Mouse (Mus musculus): ENCODE data around the gene Treml1. TPM values are rescaled to one million over a fixed set of nuclear protein-coding genes. Genes with fewer than 3 reads are reported as not detected.
"Not testable (repeated sequence)": the region's sequence is repeated elsewhere in the genome, so short reads cannot be mapped to it uniquely, and the experiment has no call there.

The Treml1 gene
- polyA plus RNA-seq (2015; fragmentation: Nextera tagmentation; extraction: Ambion mirVana) = 3.3 and 3.8 TPM in 2 replicates

DNA sequence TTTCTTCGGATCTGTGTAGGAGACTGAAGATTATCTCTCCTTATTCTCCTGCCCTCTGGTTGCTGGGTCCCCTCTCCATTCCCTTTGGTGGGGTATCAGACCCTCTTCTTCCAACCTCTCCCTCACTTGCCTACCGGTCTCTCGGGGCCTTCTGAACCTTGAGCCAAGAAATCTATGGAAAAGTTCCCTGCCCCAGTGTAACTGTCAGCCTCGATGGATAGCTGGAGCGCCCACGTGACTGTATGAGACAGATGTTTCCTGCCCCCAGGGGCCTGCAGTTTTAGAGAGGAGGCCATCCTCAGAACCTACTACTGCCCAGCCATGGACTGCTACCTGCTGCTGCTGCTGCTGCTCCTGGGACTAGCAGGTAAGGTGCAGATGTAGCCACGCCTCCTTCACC lies at the start of gene Treml1:
Gene Treml1, plus strand, starts transcription at position 301 of the 400 bp plus-strand sequence.
- H3K36me3 ChIP-seq = no peaks in the 10 kb centered on the region
- H3K4me3 ChIP-seq = no peak within 1 kb of the TSS
- H3K27ac ChIP-seq (replicated peaks) = no peak within 1 kb of the TSS
- ATAC-seq (ENCODE audit: extremely low read depth, insufficient number of reproducible peaks, low FRiP score, low TSS enrichment) = no peak
- peaks cover 35% of the 10 kb centered on the region for H3K4me1 ChIP-seq
- no peaks in the 10 kb centered on the region for H3K9me3 ChIP-seq
- WGBS = 64% methylated on average over 7 of the region's 7 CpGs
- no peaks in the 10 kb centered on the region for H3K27me3 ChIP-seq (replicated peaks)
- no peak within 1 kb of the TSS for H3K4me2 ChIP-seq
- no peak within 1 kb of the TSS for H3K9ac ChIP-seq

DNA sequence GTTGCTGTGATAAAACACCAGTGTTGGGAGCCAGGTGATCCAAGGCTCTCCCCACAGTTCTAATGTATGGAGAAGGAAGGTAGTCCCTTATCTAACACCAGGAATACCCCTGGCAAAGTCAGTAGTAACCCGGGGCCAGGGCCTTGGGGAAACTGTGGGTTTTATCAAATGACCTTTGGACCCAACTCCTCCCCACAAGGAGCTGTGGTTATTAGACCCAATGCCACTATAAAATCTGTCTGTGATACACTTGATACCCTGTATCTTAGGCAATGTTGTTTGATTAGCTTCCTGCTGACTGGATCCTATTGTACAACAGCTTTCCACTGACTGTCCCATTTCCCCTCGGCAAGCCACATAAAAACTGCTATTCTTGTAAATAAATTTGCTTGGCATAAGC lies 47.6 kb upstream of the Treml1 start:
- ATAC-seq (ENCODE audit: extremely low read depth, insufficient number of reproducible peaks, low FRiP score, low TSS enrichment) = no peak
- H3K4me3 ChIP-seq = no peak overlapping the region
- 63% methylated on average over 2 of the region's 2 CpGs for WGBS
- no peaks in the 10 kb centered on the region for H3K9me3 ChIP-seq
- H3K4me2 ChIP-seq = no peak overlapping the region
- H3K36me3 ChIP-seq = no peaks in the 10 kb centered on the region
- no peaks in the 10 kb centered on the region for H3K27me3 ChIP-seq (replicated peaks)
- no peak overlapping the region for H3K9ac ChIP-seq
- H3K4me1 ChIP-seq = no peaks in the 10 kb centered on the region
- no peak overlapping the region for H3K27ac ChIP-seq (replicated peaks)

DNA sequence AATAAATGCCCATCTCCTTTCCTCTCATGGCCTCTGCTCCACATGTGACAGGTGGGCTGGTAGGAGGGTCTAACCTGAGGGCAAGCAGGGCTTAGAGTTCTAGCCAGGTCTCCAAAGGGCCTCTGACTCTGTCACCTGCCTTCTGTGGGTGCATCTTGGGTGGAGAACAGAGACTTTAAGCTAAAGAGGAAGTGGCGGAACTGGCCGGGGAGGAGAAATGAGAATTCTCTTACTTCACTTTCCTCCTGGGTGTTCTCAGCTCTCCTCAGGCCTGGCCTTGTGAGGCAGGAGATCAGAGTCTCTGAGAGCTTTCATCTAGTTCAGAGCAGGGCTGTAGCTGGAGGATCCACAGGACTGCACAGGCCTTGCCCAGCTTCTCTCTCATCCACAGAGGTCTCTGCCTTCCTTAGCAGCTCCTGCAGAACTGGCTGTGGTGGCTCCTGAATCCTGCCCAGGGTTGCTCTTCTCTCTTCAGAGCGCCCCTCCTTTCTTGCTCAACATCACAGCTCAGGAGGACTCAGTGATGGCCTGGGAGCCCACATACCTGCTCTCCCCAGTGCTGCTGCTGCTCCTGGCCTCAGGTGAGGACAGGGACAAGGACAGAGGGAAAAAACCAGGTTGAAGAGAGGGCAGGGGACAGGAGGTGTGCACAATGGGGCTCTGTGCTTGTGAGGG lies 43.7 kb upstream of the Treml1 start, which contains the start of gene B430306N03Rik:
Gene B430306N03Rik, plus strand, starts transcription at position 237 of the 675 bp plus-strand sequence.
- not testable (repeated sequence) for ATAC-seq (ENCODE audit: extremely low read depth, insufficient number of reproducible peaks, low FRiP score, low TSS enrichment); H3K9me3 ChIP-seq

GRCm38 (mm10) chr17:48318686-48319085 lies 41.0 kb upstream of the Treml1 start:
- H3K4me3 ChIP-seq = no peak overlapping the region
- no peaks in the 10 kb centered on the region for H3K9me3 ChIP-seq
- no peak overlapping the region for H3K27ac ChIP-seq (replicated peaks)
- WGBS = 94% methylated on average over 1 of the region's 1 CpGs
- H3K4me2 ChIP-seq = no peak overlapping the region
- H3K4me1 ChIP-seq = no peaks in the 10 kb centered on the region
- ATAC-seq (ENCODE audit: extremely low read depth, insufficient number of reproducible peaks, low FRiP score, low TSS enrichment) = no peak
- H3K27me3 ChIP-seq (replicated peaks) = 0 out of 2 replicates have a peak, but pooled peaks cover 3% of the 10 kb centered on the region
- H3K9ac ChIP-seq = no peak overlapping the region
- H3K36me3 ChIP-seq = no peaks in the 10 kb centered on the region

More for the DNA sequence above, 43.7 kb upstream of the Treml1 start, which contains the start of gene B430306N03Rik:
- H3K4me1 ChIP-seq; H3K27me3 ChIP-seq (replicated peaks); H3K4me2 ChIP-seq; H3K4me3 ChIP-seq; H3K27ac ChIP-seq (replicated peaks); H3K36me3 ChIP-seq; H3K9ac ChIP-seq: not testable (repeated sequence)
- 67% methylated on average over 3 of the region's 3 CpGs for WGBS

DNA sequence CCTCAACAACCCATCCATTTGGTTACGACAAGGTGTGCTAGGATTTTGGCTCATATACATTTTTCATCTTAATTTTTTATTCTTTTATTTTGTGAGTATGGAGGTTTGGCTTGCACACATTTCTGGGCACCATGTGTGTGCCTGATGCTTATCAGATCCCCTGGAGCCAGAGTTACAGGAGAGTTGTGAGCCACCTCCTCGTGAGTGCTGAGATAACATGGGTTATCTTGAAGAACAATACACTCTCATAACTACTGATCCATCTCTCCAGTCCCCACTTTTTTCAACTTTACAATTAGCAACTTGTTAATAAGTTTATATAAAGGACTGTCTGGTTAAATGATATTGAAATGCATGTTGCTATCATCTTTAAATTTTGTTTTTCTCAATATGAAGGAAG lies 38.4 kb upstream of the Treml1 start:
- no peak for ATAC-seq (ENCODE audit: extremely low read depth, insufficient number of reproducible peaks, low FRiP score, low TSS enrichment)
- no peaks in the 10 kb centered on the region for H3K9me3 ChIP-seq
- 57% methylated on average over 2 of the region's 2 CpGs for WGBS

DNA sequence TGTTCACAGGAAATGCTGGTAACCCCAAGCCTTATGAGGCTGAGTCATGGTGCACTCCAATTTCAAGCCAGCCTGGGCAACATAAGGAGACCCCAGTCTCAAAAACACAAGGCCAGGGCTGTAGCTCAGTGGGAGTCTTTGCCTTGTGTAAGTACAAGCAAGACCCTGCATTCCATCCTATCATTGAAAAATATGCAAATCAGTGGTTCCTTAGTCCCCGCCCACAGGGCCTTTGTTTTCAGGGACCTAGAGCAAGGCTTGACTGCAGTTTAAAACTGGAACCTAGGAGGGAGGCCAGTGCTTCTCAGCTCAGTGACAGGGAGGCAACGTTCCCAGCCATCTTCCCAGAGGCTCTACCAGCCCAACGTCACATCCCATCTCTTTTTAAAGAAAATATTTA lies 36.5 kb upstream of the Treml1 start:
- Histone ChIP-seq H3K4me2 (no peak overlapping the region), H3K9ac (no peak overlapping the region), H3K27me3 (replicated peaks) (0 out of 2 replicates have a peak, but pooled peaks cover 3% of the 10 kb centered on the region), H3K4me3 (no peak overlapping the region), H3K4me1 (no peaks in the 10 kb centered on the region), H3K27ac (replicated peaks) (no peak overlapping the region), H3K36me3 (no peaks in the 10 kb centered on the region), H3K9me3 (no peaks in the 10 kb centered on the region)
- 70% methylated on average over 3 of the region's 3 CpGs for WGBS
- no peak for ATAC-seq (ENCODE audit: extremely low read depth, insufficient number of reproducible peaks, low FRiP score, low TSS enrichment)

More for the DNA sequence above, 38.4 kb upstream of the Treml1 start:
- H3K36me3 ChIP-seq = no peaks in the 10 kb centered on the region
- no peak overlapping the region for H3K27ac ChIP-seq (replicated peaks)
- no peak overlapping the region for H3K9ac ChIP-seq
- H3K4me2 ChIP-seq = no peak overlapping the region
- no peaks in the 10 kb centered on the region for H3K4me1 ChIP-seq
- 0 out of 2 replicates have a peak, but pooled peaks cover 3% of the 10 kb centered on the region for H3K27me3 ChIP-seq (replicated peaks)
- no peak overlapping the region for H3K4me3 ChIP-seq

DNA sequence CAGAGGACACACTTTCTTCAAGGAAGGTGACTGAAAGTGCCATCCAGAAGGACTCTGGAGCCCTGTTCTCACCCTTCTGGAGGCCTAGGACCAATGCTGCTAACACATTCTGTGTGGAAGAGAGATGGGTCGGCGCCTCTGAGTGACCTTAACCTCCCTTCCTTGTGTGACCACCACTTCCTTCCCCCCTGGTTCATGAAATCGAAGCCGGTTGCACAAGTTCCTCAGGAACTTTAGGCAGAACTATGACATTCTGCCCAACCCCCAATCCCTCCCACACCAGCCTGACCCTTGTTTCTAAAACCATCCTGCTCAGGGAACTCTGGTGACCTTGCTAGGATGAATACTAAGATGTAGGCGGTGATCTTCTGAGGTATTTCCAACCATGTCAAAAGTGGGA lies 35.5 kb upstream of the Treml1 start:
- no peak overlapping the region for H3K4me2 ChIP-seq
- no peak for ATAC-seq (ENCODE audit: extremely low read depth, insufficient number of reproducible peaks, low FRiP score, low TSS enrichment)
- no peak overlapping the region for H3K27ac ChIP-seq (replicated peaks)
- no peak overlapping the region for H3K4me3 ChIP-seq
- H3K9me3 ChIP-seq = no peaks in the 10 kb centered on the region
- WGBS = 83% methylated on average over 5 of the region's 5 CpGs
- H3K27me3 ChIP-seq (replicated peaks) = 0 out of 2 replicates have a peak, but pooled peaks cover 3% of the 10 kb centered on the region
- no peaks in the 10 kb centered on the region for H3K4me1 ChIP-seq
- no peaks in the 10 kb centered on the region for H3K36me3 ChIP-seq
- H3K9ac ChIP-seq = no peak overlapping the region

DNA sequence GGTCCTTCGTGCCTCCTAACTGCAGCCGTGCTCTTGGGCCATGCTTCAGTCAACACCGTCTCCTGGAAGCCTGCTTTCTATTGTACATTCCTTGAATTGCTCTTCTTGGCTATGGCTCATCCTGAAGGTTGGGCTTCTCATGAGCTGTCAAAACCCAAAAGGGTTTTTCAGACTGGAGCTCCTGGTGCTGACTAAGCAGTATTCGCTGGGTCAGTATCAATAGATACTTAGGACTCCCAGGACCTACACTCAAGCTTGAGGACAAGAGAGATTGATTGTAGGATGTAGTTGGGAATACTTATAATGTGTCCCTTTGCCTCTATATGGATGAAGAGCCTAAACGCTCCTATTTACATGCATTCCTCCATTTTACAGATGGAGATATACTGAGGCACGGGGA lies 34.6 kb upstream of the Treml1 start:
- WGBS = 75% methylated on average over 6 of the region's 6 CpGs
- no peak overlapping the region for H3K9ac ChIP-seq

DNA sequence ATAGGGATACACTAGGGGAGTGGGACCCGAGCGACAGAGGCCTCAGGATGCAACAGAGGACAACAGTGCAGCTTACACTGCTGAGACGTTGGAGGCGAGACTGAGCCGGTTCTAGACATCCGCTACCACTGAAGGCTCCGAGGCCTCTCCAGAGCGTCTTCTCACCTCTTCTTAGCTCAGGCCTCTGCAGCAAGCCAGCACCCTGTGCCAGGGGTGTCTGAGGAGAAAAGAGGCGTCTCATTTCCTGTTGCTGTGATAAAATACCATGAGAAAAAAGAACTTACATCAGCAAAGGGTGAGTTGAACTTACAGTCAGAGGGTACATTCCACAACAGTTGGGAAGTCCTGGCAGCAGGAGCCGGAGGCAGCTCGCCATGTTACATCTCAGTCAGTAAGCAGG lies 34.1 kb upstream of the Treml1 start:
- Histone ChIP-seq H3K36me3 (no peaks in the 10 kb centered on the region), H3K9ac (no peak overlapping the region), H3K4me2 (no peak overlapping the region), H3K4me3 (no peak overlapping the region), H3K27ac (replicated peaks) (no peak overlapping the region), H3K27me3 (replicated peaks) (no peaks in the 10 kb centered on the region), H3K4me1 (no peaks in the 10 kb centered on the region), H3K9me3 (no peaks in the 10 kb centered on the region)
- 73% methylated on average over 11 of the region's 11 CpGs for WGBS
- no peak for ATAC-seq (ENCODE audit: extremely low read depth, insufficient number of reproducible peaks, low FRiP score, low TSS enrichment)

More for the DNA sequence above, 34.6 kb upstream of the Treml1 start:
- 0 out of 2 replicates have a peak, but pooled peaks cover 3% of the 10 kb centered on the region for H3K27me3 ChIP-seq (replicated peaks)
- no peaks in the 10 kb centered on the region for H3K9me3 ChIP-seq
- H3K4me2 ChIP-seq = no peak overlapping the region
- H3K4me1 ChIP-seq = no peaks in the 10 kb centered on the region
- no peak overlapping the region for H3K27ac ChIP-seq (replicated peaks)
- no peaks in the 10 kb centered on the region for H3K36me3 ChIP-seq
- no peak overlapping the region for H3K4me3 ChIP-seq
- no peak for ATAC-seq (ENCODE audit: extremely low read depth, insufficient number of reproducible peaks, low FRiP score, low TSS enrichment)

DNA sequence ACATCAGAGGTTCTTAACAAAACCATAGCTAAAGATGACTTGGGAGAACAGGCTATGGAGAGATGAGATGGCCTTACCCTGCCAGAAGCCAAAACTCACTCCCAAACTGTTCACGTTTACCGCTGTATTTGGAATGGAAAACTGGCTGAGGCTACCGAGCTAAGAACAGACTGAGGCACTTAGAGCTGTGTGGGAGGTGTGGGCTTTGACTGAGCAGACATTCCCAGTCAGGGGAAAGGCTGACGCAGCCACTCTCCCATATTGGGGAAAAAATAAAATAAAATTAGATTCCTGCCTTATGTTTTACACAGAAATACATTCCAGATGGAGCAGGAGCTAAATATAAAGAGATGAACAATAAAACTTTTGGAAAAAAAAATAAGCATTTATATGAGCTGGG lies 33.1 kb upstream of the Treml1 start:
- WGBS = 62% methylated on average over 4 of the region's 4 CpGs
- no peaks in the 10 kb centered on the region for H3K9me3 ChIP-seq
- no peaks in the 10 kb centered on the region for H3K36me3 ChIP-seq
- H3K27me3 ChIP-seq (replicated peaks) = no peaks in the 10 kb centered on the region
- no peak overlapping the region for H3K9ac ChIP-seq
- no peak for ATAC-seq (ENCODE audit: extremely low read depth, insufficient number of reproducible peaks, low FRiP score, low TSS enrichment)
- no peak overlapping the region for H3K27ac ChIP-seq (replicated peaks)
- H3K4me1 ChIP-seq = no peaks in the 10 kb centered on the region
- H3K4me3 ChIP-seq = no peak overlapping the region
- H3K4me2 ChIP-seq = no peak overlapping the region

GRCm38 (mm10) chr17:48332524-48332923 lies 27.2 kb upstream of the Treml1 start:
- WGBS = 83% methylated on average over 2 of the region's 2 CpGs
- H3K9ac ChIP-seq = no peak overlapping the region
- ATAC-seq (ENCODE audit: extremely low read depth, insufficient number of reproducible peaks, low FRiP score, low TSS enrichment) = no peak
- no peak overlapping the region for H3K27ac ChIP-seq (replicated peaks)
- H3K4me3 ChIP-seq = no peak overlapping the region
- H3K36me3 ChIP-seq = no peaks in the 10 kb centered on the region
- H3K27me3 ChIP-seq (replicated peaks) = no peaks in the 10 kb centered on the region
- H3K4me2 ChIP-seq = no peak overlapping the region
- no peaks in the 10 kb centered on the region for H3K9me3 ChIP-seq
- H3K4me1 ChIP-seq = peaks cover 4% of the 10 kb centered on the region; the same call in 1 of the 2 replicates

DNA sequence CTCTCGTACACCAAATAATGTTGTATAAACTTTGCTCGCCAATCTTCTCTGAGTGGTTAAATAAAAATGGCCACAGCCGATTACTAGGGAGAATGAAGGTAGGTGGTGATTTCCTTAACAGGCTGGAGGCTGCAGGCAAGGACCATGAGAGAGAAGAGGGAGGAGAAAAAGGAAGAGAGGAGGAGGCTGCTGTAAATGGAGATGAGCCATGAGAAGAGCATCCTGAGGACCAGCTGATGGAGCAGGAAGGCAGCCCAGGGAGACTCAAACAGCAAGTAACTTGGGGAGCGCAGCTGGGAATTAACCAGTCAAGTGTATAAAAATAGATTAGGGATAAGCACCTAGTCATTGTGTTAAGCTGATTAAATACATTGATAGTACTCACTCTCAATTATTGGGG lies 25.5 kb upstream of the Treml1 start:
- WGBS = 88% methylated on average over 4 of the region's 4 CpGs
- Histone ChIP-seq H3K36me3 (no peaks in the 10 kb centered on the region), H3K4me1 (peaks cover 4% of the 10 kb centered on the region; the same call in 1 of the 2 replicates), H3K9ac (no peak overlapping the region), H3K27ac (replicated peaks) (no peak overlapping the region), H3K4me3 (no peak overlapping the region), H3K27me3 (replicated peaks) (no peaks in the 10 kb centered on the region), H3K9me3 (no peaks in the 10 kb centered on the region), H3K4me2 (no peak overlapping the region)
- no peak for ATAC-seq (ENCODE audit: extremely low read depth, insufficient number of reproducible peaks, low FRiP score, low TSS enrichment)

Data from heart, embryonic 13.5 days (tissue).